Mouse (Mus musculus): ENCODE measurements around the gene Sema5b. TPM values are rescaled to one million over a fixed set of nuclear protein-coding genes. Genes with fewer than 3 reads are reported as not detected.

The Sema5b gene
- total RNA-seq, 1 experiment from 2014 or later = 6.4 TPM

Other genes with a start within 250 kb of the Sema5b start
- 25.2 and 32.5 TPM in 2 replicates for gene Sec22a, start 177.2 kb upstream of the Sema5b start, total RNA-seq (2021)
- gene Pdia5, start 50.3 kb upstream of the Sema5b start, total RNA-seq (2021) = 15.1 and 21.7 TPM in 2 replicates
- gene Dirc2, start 228.2 kb downstream of the Sema5b start, total RNA-seq (2021) = 28.1 and 34.0 TPM in 2 replicates
- 5.2 and 8.0 TPM in 2 replicates for gene Hspbap1, start 229.2 kb downstream of the Sema5b start, total RNA-seq (2021)